Mouse (Mus musculus) thymus, adult 2 months (tissue): ENCODE results near the gene Duox1.

Experiments
- CTCF ChIP-seq: fragments of 200-500 bp; IDR thresholded peaks from 2 replicates; pipeline ENCODE4 v1.5.1; 2012; ENCODE audit warnings: mild to moderate bottlenecking, control low read depth, low read length, moderate library complexity, borderline replicate concordance; ENCODE audit not compliant: control insufficient read depth, poor library complexity, insufficient read depth; ENCODE audit errors: extremely low read depth
- POLR2A ChIP-seq: fragments of 200-500 bp; IDR thresholded peaks from 2 replicates; pipeline ENCODE4 v1.6.1; 2012; ENCODE audit warnings: mild to moderate bottlenecking, low read length, control low read depth, moderate library complexity; ENCODE audit not compliant: control insufficient read depth, poor library complexity, insufficient read depth; ENCODE audit errors: extremely low read depth

- no peak for TF ChIP-seq CTCF
- no peak for TF ChIP-seq POLR2A
Measured at GRCm38 (mm10) chr2:122372067-122372466, 56.6 kb downstream of the Duox1 start.
